Mouse (Mus musculus): ENCODE data around the gene Sirpb1c. TPM values are rescaled to one million over a fixed set of nuclear protein-coding genes. Genes with fewer than 3 reads are reported as not detected.

The Sirpb1c gene
- 0.02 TPM in 1 of 2 replicates, not detected in the other for polyA plus RNA-seq (2012; rRNA removed)

DNA sequence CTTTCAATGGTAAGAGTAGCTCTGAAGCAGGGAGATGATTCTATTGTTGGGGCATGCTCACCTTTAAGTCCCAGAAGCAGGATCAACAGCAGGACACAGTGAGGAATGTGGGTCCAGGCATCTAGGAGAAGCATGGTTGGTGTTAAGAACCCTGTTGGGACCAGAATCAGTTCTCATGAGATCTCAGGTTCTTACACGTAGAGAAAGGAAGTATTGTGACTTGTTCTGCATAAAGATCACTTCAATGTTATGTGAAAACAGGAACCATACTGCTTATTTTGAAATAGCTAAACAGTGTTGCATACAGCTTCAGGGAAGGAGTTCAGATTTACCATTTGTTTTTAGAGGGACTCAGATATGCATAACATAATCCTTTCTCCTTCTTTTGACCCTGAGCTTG lies at the start of gene Sirpb1c:
Gene Sirpb1c, minus strand, starts transcription at position 249 of the 400 bp plus-strand sequence.

Other genes starting within 250 kb of the Sirpb1c start
- not detected in 2 replicates for gene Gm5150, start 157.9 kb upstream of the Sirpb1c start, polyA plus RNA-seq (2012; rRNA removed)

All from central nervous system, embryonic 14 days (tissue).